Mouse (Mus musculus) limb, embryonic 14.5 days (tissue): ENCODE measurements around the gene Antxr1. TPM values are rescaled to one million over a fixed set of nuclear protein-coding genes. Genes with fewer than 3 reads are reported as not detected.

Experiments used
- ATAC-seq: fragments of 200-750 bp; cut with Nextera tagmentation; 2 replicates; pipeline ENCODE4 v1.8.0; 2017; ENCODE audit warnings: low read depth, moderate number of reproducible peaks, moderate TSS enrichment; ENCODE audit not compliant: low FRiP score
- DNase-seq: peaks from one replicate; pipeline ENCODE4 v3.0.0-alpha.2; 2015; ENCODE audit warnings: low spot score
- H3K27ac ChIP-seq: fragments of 300-500 bp; sonication (generic); replicated peaks from 2 replicates; pipeline ENCODE4 v1.5.1; 2014; ENCODE audit warnings: low read depth, mild to moderate bottlenecking, low read length, moderate library complexity, mixed read lengths
- H3K27me3 ChIP-seq: fragments of 300-500 bp; sonication (generic); 2 replicates; pipeline ENCODE4 v1.6.1; 2014; ENCODE audit warnings: low read length, mixed read lengths; ENCODE audit not compliant: control insufficient read depth, insufficient read depth
- H3K36me3 ChIP-seq: fragments of 300-500 bp; sonication (generic); 2 replicates; pipeline ENCODE4 v1.6.1; 2014; ENCODE audit warnings: mild to moderate bottlenecking, low read length, moderate library complexity, mixed read lengths; ENCODE audit not compliant: control insufficient read depth, insufficient read depth
- H3K4me1 ChIP-seq: fragments of 300-500 bp; sonication (generic); 2 replicates; pipeline ENCODE4 v1.6.1; 2014; ENCODE audit warnings: antibody characterized with exemption, low read length, mixed read lengths; ENCODE audit not compliant: control insufficient read depth, insufficient read depth
- H3K4me2 ChIP-seq: fragments of 300-500 bp; sonication (generic); replicated peaks from 2 replicates; pipeline ENCODE4 v1.6.1; 2014; ENCODE audit warnings: low read depth, mild to moderate bottlenecking, low read length, moderate library complexity; ENCODE audit not compliant: severe bottlenecking
- H3K4me3 ChIP-seq: fragments of 300-500 bp; sonication (generic); replicated peaks from 2 replicates; pipeline ENCODE4 v1.5.1; 2014; ENCODE audit warnings: low read length
- H3K9ac ChIP-seq: fragments of 300-500 bp; sonication (generic); 2 replicates; pipeline ENCODE4 v1.6.1; 2014; ENCODE audit warnings: mild to moderate bottlenecking, low read depth, low read length, moderate library complexity; ENCODE audit not compliant: severe bottlenecking
- H3K9me3 ChIP-seq: fragments of 300-500 bp; sonication (generic); 2 replicates; pipeline ENCODE4 v1.6.1; 2016; ENCODE audit warnings: low read length; ENCODE audit not compliant: control insufficient read depth
- POLR2A ChIP-seq: fragments of 200-500 bp; IDR thresholded peaks from 2 replicates; pipeline ENCODE4 v1.8.0; 2012; ENCODE audit warnings: inconsistent platforms, mild to moderate bottlenecking, moderate library complexity, borderline replicate concordance; ENCODE audit not compliant: insufficient read depth, insufficient read length; ENCODE audit errors: extremely low read depth
- WGBS: fragments of 180-500 bp; shearing (Covaris S2); extraction: QIAGEN DNeasy Blood & Tissue Kit; methylation state at CpG from one replicate; pipeline ENCODE4 v1.1.7; 2014; 5-methylcytosine and 5-hydroxymethylcytosine counted together
- polyA plus RNA-seq, 2 experiments: library from polyadenylated mRNA; depleted of rRNA in 1 of 2; stranded (reverse) in 1 of 2; unstranded in 1 of 2; fragments of >200 nt; fragmentation: Nextera tagmentation in 1 of 2; extraction: Ambion mirVana in 1 of 2; gene quantifications; 2 replicates each; pipeline versions ENCODE4 v1.2.1 to v1.2.3; 2012 to 2014

Gene Antxr1
- polyA plus RNA-seq, 2 experiments, result 33.8 to 75.7 TPM

DNA sequence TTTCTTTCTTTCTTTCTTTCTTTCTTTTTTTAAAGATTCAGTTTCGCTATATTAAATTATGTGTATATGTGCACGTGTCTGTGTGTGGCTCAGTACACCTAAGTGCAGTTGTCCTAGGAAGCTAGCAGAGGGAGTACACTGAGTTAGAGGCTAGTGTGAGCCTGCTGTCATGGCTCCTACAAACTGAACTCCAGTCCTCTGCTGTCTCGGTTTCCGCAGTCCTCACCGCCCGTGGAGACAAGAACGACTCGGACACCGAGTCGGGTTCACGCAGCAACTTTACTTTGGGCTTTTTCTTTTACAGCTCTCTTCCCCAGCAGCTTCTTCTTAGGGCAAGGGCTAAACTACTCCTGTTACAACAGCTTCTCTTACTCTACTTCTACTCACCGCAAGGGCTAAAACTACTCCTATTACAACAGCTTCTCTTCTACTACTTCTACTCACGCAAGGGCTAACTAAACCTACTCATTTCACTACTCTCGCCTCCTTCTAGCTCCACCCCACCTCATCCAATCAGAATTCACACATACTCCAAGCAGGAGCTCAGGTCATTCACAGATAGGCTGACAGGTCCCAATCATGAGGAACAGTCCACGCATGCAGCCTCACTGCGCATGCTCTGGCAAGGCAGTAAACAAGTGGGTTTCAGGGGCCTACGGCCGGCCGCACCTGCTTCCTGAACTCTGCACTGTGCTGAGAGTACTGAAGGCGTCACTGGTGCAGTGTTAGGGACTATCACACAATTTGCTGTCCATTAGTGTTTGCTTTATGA, 216.4 kb downstream of the Antxr1 start:
- Histone ChIP-seq H3K4me2 (no peak overlapping the region), H3K9ac (no peak overlapping the region), H3K9me3 (no peaks in the 10 kb centered on the region), H3K36me3 (no peaks in the 10 kb centered on the region), H3K4me1 (peaks cover 8% of the 10 kb centered on the region; the same call in 1 of the 2 replicates), H3K27me3 (no peaks in the 10 kb centered on the region), H3K4me3 (no peak overlapping the region), H3K27ac (no peak overlapping the region)
- 77% methylated on average over 20 of the region's 20 CpGs for WGBS
- DNase-seq, result no peak
- TF ChIP-seq POLR2A, result no peak
- ATAC-seq, result no peak; the same call in 1 of the 2 replicates

DNA sequence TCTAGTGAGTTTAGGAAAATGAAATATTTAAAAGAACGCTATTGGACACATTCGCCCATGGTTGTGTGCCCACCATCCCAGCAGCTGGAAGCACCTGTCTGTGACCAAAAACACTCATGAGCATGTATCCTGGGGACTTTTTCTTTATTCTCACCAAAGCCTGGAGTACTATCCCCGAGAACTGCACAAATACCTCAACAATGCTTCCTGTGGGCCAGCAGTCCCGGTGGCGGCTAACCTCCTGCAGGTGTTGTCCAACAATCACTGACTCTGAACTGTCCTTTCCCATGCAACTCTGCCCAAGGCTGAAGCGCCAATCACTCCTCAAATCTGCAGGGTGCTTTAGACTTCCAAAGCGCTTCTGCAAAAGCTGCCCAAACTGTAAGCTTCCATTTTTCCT, 219.0 kb downstream of the Antxr1 start:
- no peak for DNase-seq

DNA sequence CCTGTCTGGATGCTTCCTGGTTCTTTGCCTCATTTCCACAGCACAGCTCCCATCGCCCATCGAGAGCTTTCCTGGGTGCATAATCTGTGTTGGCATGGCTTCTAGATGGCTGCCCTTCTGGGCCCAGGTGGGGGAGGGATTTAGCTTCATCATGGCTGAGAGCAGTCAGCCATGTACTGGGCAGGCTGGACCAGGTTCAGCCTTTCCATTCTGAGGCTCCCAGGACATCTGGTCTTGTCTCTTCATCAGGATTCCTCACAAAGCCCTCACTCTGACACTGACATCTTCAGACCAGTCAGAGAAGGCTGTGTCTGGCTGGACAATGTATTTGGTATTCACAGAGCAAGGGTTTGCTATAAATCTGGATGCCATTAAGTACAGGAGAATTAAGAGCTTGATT, 219.6 kb downstream of the Antxr1 start:
- no peaks in the 10 kb centered on the region for H3K36me3 ChIP-seq
- no peak overlapping the region for H3K9ac ChIP-seq
- no peaks in the 10 kb centered on the region for H3K9me3 ChIP-seq
- no peaks in the 10 kb centered on the region for H3K27me3 ChIP-seq
- peaks cover 13% of the 10 kb centered on the region; the same call in 1 of the 2 replicates for H3K4me1 ChIP-seq
- ATAC-seq (no peak), DNase-seq (no peak)
- 76% methylated on average over 2 of the region's 2 CpGs for WGBS
- H3K27ac ChIP-seq, result no peak overlapping the region
- H3K4me3 ChIP-seq, result no peak overlapping the region
- H3K4me2 ChIP-seq, result no peak overlapping the region
- TF ChIP-seq POLR2A, result no peak

More for the DNA sequence above, 219.0 kb downstream of the Antxr1 start:
- Histone ChIP-seq H3K36me3 (no peaks in the 10 kb centered on the region), H3K27ac (no peak overlapping the region), H3K9me3 (no peaks in the 10 kb centered on the region), H3K27me3 (no peaks in the 10 kb centered on the region), H3K4me1 (peaks cover 13% of the 10 kb centered on the region; the same call in 1 of the 2 replicates), H3K4me3 (no peak overlapping the region), H3K4me2 (no peak overlapping the region), H3K9ac (no peak overlapping the region)
- TF ChIP-seq POLR2A, result no peak
- 76% methylated on average over 7 of the region's 7 CpGs for WGBS
- ATAC-seq, result no peak

DNA sequence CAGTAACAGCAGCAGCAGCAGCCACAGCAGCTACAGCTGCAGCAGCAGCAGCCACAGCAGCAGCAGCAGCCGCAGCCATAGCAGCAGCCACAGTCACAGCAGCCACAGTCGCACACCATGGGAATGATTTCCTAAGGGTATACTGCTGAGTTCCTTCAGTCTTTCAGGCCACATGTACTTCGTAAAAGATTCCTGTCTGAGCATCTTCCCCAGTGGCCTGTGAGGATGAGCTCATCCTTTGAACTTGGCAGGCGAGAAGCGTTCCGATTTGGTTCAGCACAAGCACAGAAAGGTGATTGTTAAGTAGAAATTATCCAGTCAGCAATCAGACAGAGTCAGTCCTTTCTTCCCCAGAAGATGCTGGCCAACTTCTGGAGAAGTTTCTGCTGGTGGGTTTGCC, 223.5 kb downstream of the Antxr1 start:
- Histone ChIP-seq H3K36me3 (no peaks in the 10 kb centered on the region), H3K4me2 (no peak overlapping the region), H3K4me1 (peaks cover 10% of the 10 kb centered on the region; the same call in 1 of the 2 replicates), H3K9ac (no peak overlapping the region), H3K27ac (0 out of 2 replicates have a peak overlapping the region, but pooled peaks have one; percentile 43), H3K9me3 (no peaks in the 10 kb centered on the region), H3K4me3 (no peak overlapping the region), H3K27me3 (no peaks in the 10 kb centered on the region)
- TF ChIP-seq POLR2A, result no peak
- DNase-seq, result peak; percentile 54
- WGBS, result 43% methylated on average over 6 of the region's 6 CpGs
- ATAC-seq, result peak; percentile 39; the same call in 1 of the 2 replicates

DNA sequence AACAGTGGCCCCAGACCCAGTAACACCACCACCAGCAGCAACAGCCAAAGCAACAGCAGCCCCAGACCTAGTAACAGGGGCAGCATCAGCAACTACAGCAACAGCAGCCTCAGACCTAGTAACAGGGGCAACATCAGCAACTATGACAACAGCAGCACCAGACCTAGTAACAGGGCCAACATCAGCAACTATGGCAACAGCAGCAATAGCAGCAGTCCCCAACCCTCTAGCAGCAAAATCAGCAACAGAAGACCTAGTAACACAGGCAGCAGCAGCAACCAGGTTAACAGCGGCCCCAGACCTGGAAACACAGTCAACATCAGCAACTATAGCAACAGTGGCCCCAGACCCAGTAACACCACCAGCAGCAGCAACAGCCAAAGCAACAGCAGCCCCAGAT, 224.1 kb downstream of the Antxr1 start:
- 77% methylated on average over 1 of the region's 1 CpGs for WGBS
- ATAC-seq (no peak), DNase-seq (no peak)
- Histone ChIP-seq H3K27me3 (no peaks in the 10 kb centered on the region), H3K4me1 (peaks cover 10% of the 10 kb centered on the region; the same call in 1 of the 2 replicates), H3K9me3 (no peaks in the 10 kb centered on the region), H3K9ac (no peak overlapping the region), H3K27ac (peak overlapping the region; percentile 43; the same call in 1 of the 2 replicates), H3K4me3 (no peak overlapping the region), H3K4me2 (no peak overlapping the region), H3K36me3 (no peaks in the 10 kb centered on the region)
- TF ChIP-seq POLR2A, result no peak
